Mouse (Mus musculus) MN1 (cell line): ENCODE results near the gene Sebox.

Experiments
- DNase-seq: peaks from one replicate; pipeline ENCODE4 v3.0.0-alpha.2; 2016; ENCODE audit warnings: low spot score

Gene Sebox

GRCm38 (mm10) chr11:78535376-78536079 is 32.3 kb downstream of the Sebox start:
- peak; percentile 56 for DNase-seq

DNA sequence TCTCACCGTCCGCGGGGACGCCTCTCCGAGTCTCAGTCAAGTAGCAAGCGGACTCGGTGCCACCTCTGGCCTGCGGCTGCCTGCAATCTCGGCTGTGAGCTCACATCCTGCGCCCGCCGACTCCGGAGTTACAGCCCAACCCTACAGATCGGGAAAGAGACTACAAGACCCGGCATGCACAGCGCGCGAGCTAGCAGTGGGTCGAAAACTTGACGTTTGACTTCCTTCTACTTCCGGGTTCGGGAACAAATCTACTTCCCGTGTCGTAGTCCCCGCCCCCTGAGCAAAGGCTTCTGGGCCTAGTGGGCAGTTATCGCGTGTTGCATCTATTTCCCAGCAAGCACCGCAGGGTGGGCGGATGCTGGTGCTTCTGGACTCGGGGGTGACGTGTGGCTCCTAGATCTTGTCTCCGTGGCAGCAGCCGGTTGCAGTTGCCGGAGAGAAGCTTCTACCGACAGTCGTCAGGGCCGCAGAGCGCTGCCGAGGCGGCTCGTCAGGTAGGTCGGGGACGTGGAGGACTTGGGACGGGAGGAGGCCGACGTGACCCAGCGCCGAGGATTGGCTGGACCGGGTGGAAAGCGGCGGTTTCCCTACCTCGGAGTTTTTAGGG is 32.9 kb downstream of the Sebox start, which contains the start of the genes Tnfaip1 and Ift20:
Tnfaip1 (minus strand) TSS at position 253 of the 610 bp plus-strand sequence.
Ift20 (plus strand) TSS at position 282 of the 610 bp plus-strand sequence.
- peak; percentile 98 for DNase-seq

- DNase-seq: no peak
These were observed 33.4 kb downstream of the Sebox start for GRCm38 (mm10) chr11:78536690-78537084.

GRCm38 (mm10) chr11:78540358-78540757 is 37.1 kb downstream of the Sebox start:
- DNase-seq: no peak

GRCm38 (mm10) chr11:78544449-78545111 is 41.3 kb downstream of the Sebox start:
- DNase-seq: peak; percentile 34

DNA sequence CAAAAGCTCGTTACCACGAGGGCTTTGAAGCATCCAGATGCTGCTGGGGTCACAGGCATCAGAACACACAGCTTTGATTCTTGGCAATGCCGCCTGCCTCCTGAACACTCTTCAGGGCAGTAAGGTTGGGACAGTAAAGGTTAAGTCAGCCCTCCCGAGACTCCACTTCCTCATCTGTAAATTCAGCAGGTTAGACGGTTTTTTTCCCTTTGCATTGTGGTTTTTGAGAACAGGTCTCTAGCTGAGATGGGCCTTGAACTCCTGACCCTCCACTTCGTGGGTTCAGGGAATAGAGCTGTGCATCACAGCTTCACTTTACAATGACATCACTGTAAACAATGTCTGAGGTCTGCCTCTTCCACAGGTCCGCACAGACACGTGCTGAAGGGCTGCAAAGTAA is 41.9 kb downstream of the Sebox start:
- DNase-seq: no peak

DNA sequence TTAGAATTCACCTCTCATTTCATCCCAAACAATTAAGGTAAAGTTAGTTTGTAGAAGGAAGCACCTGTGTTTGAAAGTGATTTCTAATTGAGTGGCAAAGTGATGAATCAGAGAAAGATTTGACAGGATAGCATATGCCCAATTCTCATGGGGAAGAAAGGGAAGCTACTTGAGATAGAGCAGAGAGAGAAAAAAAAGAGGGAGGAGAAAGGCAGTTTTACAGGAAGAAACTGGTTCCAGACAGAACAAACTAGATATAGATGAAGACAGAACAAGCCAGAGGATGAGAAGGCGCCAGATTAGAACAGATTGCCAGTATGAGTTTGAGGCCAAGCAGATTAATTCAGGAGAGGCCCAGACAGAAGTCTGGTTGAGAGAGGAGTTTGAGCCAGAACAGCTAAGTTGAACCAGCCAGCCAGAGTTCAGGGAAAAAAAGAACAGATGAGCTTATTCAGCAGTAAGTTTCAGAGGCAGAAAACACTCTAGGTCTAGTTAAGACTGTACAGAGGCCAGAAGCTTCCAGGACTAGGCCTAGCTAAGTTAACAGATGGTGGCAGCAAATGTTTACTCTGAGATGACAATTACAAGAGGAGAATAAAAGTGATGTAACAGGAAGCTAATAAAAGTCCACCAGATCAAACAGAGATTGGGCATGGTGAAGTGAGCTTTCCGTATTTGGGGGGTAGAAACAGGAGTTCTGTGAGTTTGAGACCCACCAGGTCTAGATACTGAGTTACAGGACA is 44.6 kb downstream of the Sebox start:
- no peak for DNase-seq

- DNase-seq: no peak
These were observed 46.3 kb downstream of the Sebox start for GRCm38 (mm10) chr11:78549491-78549987.

DNA sequence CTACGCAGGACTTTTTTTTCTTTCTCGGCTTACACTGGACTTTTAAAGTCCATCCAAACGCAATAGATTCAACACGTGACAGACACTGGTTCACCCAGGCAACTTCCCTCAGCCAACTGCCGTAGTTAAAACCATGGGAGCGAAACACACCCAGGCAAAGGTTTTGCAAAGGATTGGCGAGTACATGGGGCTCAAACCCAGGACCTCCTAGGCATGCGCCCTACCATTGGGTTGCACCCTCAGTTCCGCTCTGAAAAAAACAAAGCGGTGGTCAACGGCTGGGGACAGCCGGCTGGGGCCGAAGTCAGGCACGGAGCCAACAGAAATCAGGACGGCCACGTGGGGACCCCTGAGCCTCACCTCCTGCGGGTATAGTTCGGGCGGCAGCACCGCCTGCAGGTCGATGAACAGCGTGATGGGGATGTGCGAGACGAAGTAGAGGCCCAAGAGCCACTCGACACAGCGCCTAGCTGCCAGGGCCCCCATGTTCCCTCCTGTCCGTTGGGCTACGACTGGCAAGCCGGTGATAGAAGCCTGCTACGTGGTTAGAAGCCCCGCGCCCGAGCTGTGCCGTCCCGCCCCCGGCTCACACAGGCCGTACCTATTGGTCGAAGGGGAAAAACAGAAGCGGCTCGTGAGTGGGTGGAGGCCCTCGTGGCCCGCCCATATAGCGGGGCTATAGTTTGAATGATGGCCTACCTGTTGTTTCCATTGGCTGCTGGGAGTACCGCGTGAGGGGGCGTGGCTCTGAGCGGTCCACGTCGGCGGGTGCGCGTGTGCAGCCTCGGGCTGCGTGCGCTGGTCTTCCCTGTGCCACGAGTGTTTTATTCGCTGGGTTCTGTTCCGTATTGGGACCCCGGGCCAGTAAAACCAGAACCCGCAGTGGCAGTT is 47.2 kb downstream of the Sebox start, which contains the start of gene Tmem97:
Tmem97 (minus strand) TSS at position 610 of the 891 bp plus-strand sequence.
- DNase-seq: peak; percentile 96

GRCm38 (mm10) chr11:78551059-78551398 is 47.8 kb downstream of the Sebox start:
- DNase-seq: no peak
